Mouse (Mus musculus) lung, adult 2 months (tissue): ENCODE results near the gene Ccdc88b.

Source experiments
- CTCF ChIP-seq: fragments of 200-500 bp; IDR thresholded peaks from 2 replicates; pipeline ENCODE4 v1.5.1; 2011; ENCODE audit warnings: mild to moderate bottlenecking, low read length, control low read depth; ENCODE audit not compliant: insufficient read depth
- POLR2A ChIP-seq: fragments of 200-500 bp; IDR thresholded peaks from 2 replicates; pipeline ENCODE4 v1.6.1; 2011; ENCODE audit warnings: low read depth, mild to moderate bottlenecking, control low read depth, low read length, borderline replicate concordance; ENCODE audit errors: extremely low read depth

DNA sequence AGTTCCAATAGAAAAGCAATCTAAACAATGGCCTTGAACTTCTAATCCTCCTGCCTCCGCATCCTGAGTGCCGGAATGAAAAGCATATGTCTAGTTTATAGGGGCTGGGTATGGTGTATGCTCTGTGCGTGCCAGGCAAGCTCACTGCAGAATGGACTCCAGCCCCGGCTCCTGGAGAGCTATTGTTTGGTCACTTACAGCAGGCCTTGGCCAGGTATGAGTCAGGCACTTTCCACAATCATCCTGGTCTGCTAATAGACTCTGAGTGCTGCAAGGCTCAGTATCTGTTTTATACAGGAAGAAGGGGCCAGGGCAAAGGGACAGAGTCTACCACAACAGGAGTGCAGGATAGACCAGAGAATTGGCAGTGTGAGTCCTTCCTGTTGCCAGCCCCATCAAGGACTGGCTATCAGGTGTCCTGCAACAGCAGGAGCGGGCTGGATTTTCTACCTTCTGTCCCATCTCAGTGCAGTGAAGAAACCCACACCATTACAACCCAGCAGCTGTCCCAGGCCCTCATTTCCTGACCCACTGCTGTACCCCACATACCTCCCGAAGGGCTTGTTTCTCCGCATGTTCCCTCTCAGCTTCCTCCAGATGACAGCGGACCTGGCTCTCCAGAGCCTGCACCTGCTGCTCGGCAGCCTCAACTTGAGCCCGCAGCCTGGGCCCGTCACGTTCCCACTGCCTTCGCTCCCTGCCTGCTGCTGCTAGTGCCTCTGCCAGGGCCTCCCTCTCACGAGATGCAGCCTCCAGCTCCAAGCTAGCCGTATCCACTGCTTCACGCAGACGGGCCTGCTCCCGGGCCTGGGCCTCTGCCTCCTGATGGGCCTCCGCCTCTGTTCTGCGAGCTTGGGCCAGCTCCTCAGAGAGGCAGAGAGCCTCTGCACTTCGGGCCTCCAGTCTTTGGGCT is 5.4 kb downstream of the Ccdc88b start:
- no peak for TF ChIP-seq CTCF
- TF ChIP-seq POLR2A, result no peak
